Mouse (Mus musculus) embryonic facial prominence, embryonic 14.5 days (tissue): ENCODE data around the gene Gm6710. TPM values are rescaled to one million over a fixed set of nuclear protein-coding genes. Genes with fewer than 3 reads are reported as not detected.
"Not testable (repeated sequence)": the region's sequence is repeated elsewhere in the genome, so short reads cannot be mapped to it uniquely, and the experiment has no call there.

Experiments used
- ATAC-seq: fragments of 200-750 bp; cut with Nextera tagmentation; 2 replicates; pipeline ENCODE4 v1.8.0; 2017; ENCODE audit warnings: low read depth, moderate number of reproducible peaks, moderate TSS enrichment
- DNase-seq: peaks from one replicate; pipeline ENCODE4 v3.0.0-alpha.2; 2015; ENCODE audit warnings: low spot score
- H3K27ac ChIP-seq: fragments of 300-500 bp; sonication (generic); replicated peaks from 2 replicates; pipeline ENCODE4 v1.5.1; 2014; ENCODE audit warnings: low read depth, mild to moderate bottlenecking, low read length, moderate library complexity
- H3K27me3 ChIP-seq: fragments of 300-500 bp; sonication (generic); replicated peaks from 2 replicates; pipeline ENCODE4 v1.6.1; 2014; ENCODE audit warnings: low read length; ENCODE audit not compliant: control insufficient read depth, insufficient read depth
- H3K36me3 ChIP-seq: fragments of 300-500 bp; sonication (generic); 2 replicates; pipeline ENCODE4 v1.6.1; 2014; ENCODE audit warnings: low read length, mixed read lengths; ENCODE audit not compliant: control insufficient read depth, insufficient read depth
- H3K4me1 ChIP-seq: fragments of 300-500 bp; sonication (generic); 2 replicates; pipeline ENCODE4 v1.6.1; 2014; ENCODE audit warnings: antibody characterized with exemption, low read length; ENCODE audit not compliant: control insufficient read depth, insufficient read depth
- H3K4me2 ChIP-seq: fragments of 300-500 bp; sonication (generic); 2 replicates; pipeline ENCODE4 v1.6.1; 2014; ENCODE audit warnings: low read depth, mild to moderate bottlenecking, low read length, moderate library complexity, mixed read lengths
- H3K4me3 ChIP-seq: fragments of 300-500 bp; sonication (generic); 2 replicates; pipeline ENCODE4 v1.5.1; 2014; ENCODE audit warnings: low read depth, mild to moderate bottlenecking, low read length
- H3K9ac ChIP-seq: fragments of 300-500 bp; sonication (generic); 2 replicates; pipeline ENCODE4 v1.6.1; 2014; ENCODE audit warnings: low read depth, mild to moderate bottlenecking, low read length, moderate library complexity, mixed read lengths
- H3K9me3 ChIP-seq: fragments of 300-500 bp; sonication (generic); 2 replicates; pipeline ENCODE4 v1.6.1; 2016; ENCODE audit warnings: low read length; ENCODE audit not compliant: control insufficient read depth
- WGBS: fragments of 180-500 bp; shearing (Covaris S2); extraction: QIAGEN DNeasy Blood & Tissue Kit; methylation state at CpG from one replicate; pipeline ENCODE4 v1.1.7; 2014; 5-methylcytosine and 5-hydroxymethylcytosine counted together
- polyA plus RNA-seq: library from polyadenylated mRNA; unstranded; fragments of >200 nt; fragmentation: Nextera tagmentation; extraction: Ambion mirVana; gene quantifications from 2 replicates; pipeline ENCODE4 v1.2.1, GENCODE M21; 2014

Gene Gm6710
- polyA plus RNA-seq: 20.3 and 21.3 TPM in 2 replicates

DNA sequence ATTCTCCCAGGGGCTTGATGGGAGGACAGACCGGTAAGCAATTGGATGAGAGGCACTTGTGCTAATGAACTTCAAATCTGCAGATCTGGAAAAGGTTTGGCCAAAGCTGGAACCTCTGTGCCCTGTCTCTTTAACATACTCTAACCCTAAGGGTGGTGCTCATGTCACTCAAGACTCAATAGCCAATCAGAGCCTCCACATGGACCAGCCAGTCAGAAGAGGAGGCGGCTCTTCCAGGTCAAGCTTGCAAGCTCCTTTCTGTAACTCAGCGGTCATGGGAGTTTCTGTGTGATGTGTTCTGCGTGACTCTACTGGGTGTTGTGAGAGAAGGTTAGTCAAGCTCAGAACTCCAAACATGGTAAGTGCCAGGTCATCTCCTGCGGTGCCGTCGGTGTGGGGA is at the start of gene Gm6710:
Gm6710 (plus strand) TSS at position 196 of the 400 bp plus-strand sequence.
- not testable (repeated sequence) for DNase-seq, H3K27ac ChIP-seq, H3K36me3 ChIP-seq, H3K4me2 ChIP-seq, H3K4me1 ChIP-seq, ATAC-seq, H3K9ac ChIP-seq, H3K27me3 ChIP-seq, H3K4me3 ChIP-seq, H3K9me3 ChIP-seq
- no CpG with 5 or more reads among the region's 7 CpGs for WGBS

Other genes with a start within 250 kb of the Gm6710 start
- not detected in 2 replicates for gene Gm11007, start 225.2 kb upstream of the Gm6710 start, polyA plus RNA-seq
- gene Zfp969, start 165.6 kb upstream of the Gm6710 start, polyA plus RNA-seq: 22.0 and 28.2 TPM in 2 replicates
- gene Gm2007, start 127.7 kb upstream of the Gm6710 start, polyA plus RNA-seq: not detected in 2 replicates
- 3.8 and 4.4 TPM in 2 replicates for gene Gm14288, start 68.1 kb upstream of the Gm6710 start, polyA plus RNA-seq
- gene Zfp966, start 61.9 kb downstream of the Gm6710 start, polyA plus RNA-seq: 3.1 and 3.5 TPM in 2 replicates
- 26.8 and 27.4 TPM in 2 replicates for gene Gm2026, start 96.1 kb downstream of the Gm6710 start, polyA plus RNA-seq